In the genomic region with DNA sequence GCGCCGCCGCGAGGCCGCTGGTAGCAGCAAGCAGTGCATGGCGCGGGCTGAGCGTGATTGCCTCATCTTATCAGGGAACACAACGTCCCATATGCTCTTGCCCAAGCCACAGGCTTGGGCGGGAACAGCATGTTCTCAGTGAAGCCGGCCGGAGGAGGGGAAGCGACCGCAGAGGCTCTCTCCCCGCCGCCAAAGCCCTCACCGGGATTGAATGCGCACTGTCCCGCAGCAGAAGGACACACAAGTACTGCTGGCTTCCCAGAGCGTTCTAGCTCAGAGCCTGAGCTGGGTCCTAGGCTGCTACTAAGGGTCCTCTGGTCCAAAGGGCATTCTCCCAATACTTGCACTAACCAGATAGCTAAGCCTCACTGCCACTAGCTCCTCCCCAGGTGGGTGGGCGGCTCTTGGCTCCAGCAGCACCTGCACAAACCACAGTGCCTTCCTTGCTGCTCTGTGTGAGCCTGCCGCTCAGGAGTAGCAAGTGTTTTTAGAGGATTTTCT, we compare ENCODE assay signal across 8 mouse cellular contexts. TPM values are rescaled to one million over a fixed set of nuclear protein-coding genes. Genes with fewer than 3 reads are reported as not detected.
DNase-seq lines count a peak whose midpoint lies in the region; ATAC-seq and TF ChIP-seq lines count a peak whose summit lies in the region.

No protein-coding gene starts in this region.

- H3K4me1 ChIP-seq in G1E (ENCODE audit: insufficient read depth, low read depth, low read length) = peaks cover 79% of the 10 kb centered on the region
- H3K4me1 ChIP-seq in cerebellum, adult 2 months (ENCODE audit: control insufficient read depth, insufficient read depth, low read length) = peaks cover 58% of the 10 kb centered on the region
- peaks cover 56% of the 10 kb centered on the region for H3K4me1 ChIP-seq in forebrain, embryonic 16.5 days (replicated peaks; ENCODE audit: control insufficient read depth, insufficient read depth, low read length)
- H3K4me1 ChIP-seq in lung, adult 2 months (ENCODE audit: control insufficient read depth, insufficient read depth, low read length) = peaks cover 45% of the 10 kb centered on the region
- peaks cover 55% of the 10 kb centered on the region for H3K4me1 ChIP-seq in neural tube, embryonic 15.5 days

- 0% methylated on average over 22 of the region's 22 CpGs for WGBS in cerebellum, adult 2 months
- WGBS in forebrain, embryonic 16.5 days = 1% methylated on average over 22 of the region's 22 CpGs
- 2% methylated on average over 22 of the region's 22 CpGs for WGBS in lung, adult 2 months
- 2% methylated on average over 22 of the region's 22 CpGs for WGBS in neural tube, embryonic 15.5 days

- H3K9ac ChIP-seq in forebrain, embryonic 16.5 days (replicated peaks; ENCODE audit: low read depth, low read length) = peak overlapping the region; percentile 39
- H3K9ac ChIP-seq in neural tube, embryonic 15.5 days (replicated peaks) = peak overlapping the region; percentile 45

- TF ChIP-seq CTCF in G1E (IDR thresholded peaks at IDR 0.05; ENCODE audit: low read depth, low read length) = no peak
- no peak for TF ChIP-seq CTCF in cerebellum, adult 2 months (IDR thresholded peaks at IDR 0.05; ENCODE audit: borderline replicate concordance, insufficient read depth, low read depth, low read length)
- TF ChIP-seq CTCF in layer of hippocampus, adult 2 months (conservative IDR thresholded peaks at IDR 0.05) = peak; percentile 72
- TF ChIP-seq CTCF in lung, adult 2 months (IDR thresholded peaks at IDR 0.05; ENCODE audit: insufficient read depth, low read length) = peak; percentile 46; the same call in 1 of the 2 replicates

- H3K4me2 ChIP-seq in forebrain, embryonic 16.5 days (ENCODE audit: low read length) = peak overlapping the region; percentile 62
- peak overlapping the region; percentile 69 for H3K4me2 ChIP-seq in neural tube, embryonic 15.5 days

- peak; percentile 94 for ATAC-seq in G1E (ENCODE audit: extremely low read depth, insufficient number of reproducible peaks, low FRiP score, poor library complexity, severe bottlenecking)
- ATAC-seq in forebrain, embryonic 16.5 days = peak; percentile 75
- peak; percentile 84 for ATAC-seq in neural tube, embryonic 15.5 days (ENCODE audit: low FRiP score)

- DNase-seq in G1E (ENCODE audit: low spot score) = peak; percentile 80
- DNase-seq in cerebellum, adult 2 months = peak; percentile 92 to 97
- DNase-seq in heart, postnatal 25 days (ENCODE audit: low spot score) = peak; percentile 97
- peak; percentile 62 to 84 for DNase-seq in layer of hippocampus, adult 2 months (ENCODE audit: low spot score in 2 of 2)
- peak; percentile 88 for DNase-seq in lung, adult 2 months
- peak; percentile 92 for DNase-seq in testis, postnatal 10 days (ENCODE audit: low spot score)

- intact Hi-C loops in heart, postnatal 25 days (cut with DNase I) = loop anchor here (1.0 to 2.0 kb wide), 3 partner anchors 15 to 42 kb away; no protein-coding TSS in a partner anchor

- peak overlapping the region; percentile 70 for H3K4me3 ChIP-seq in G1E (ENCODE audit: low read depth, low read length)
- H3K4me3 ChIP-seq in cerebellum, adult 2 months (replicated peaks; ENCODE audit: insufficient read depth, low read depth, low read length) = peak overlapping the region; percentile 9
- H3K4me3 ChIP-seq in forebrain, embryonic 16.5 days (replicated peaks; ENCODE audit: low read length) = peak overlapping the region; percentile 29
- peak overlapping the region; percentile 49 for H3K4me3 ChIP-seq in layer of hippocampus, adult 2 months
- H3K4me3 ChIP-seq in lung, adult 2 months (replicated peaks; ENCODE audit: extremely low read depth, low read depth, low read length) = peak overlapping the region; percentile 50
- peak overlapping the region; percentile 32 for H3K4me3 ChIP-seq in neural tube, embryonic 15.5 days (replicated peaks)

- peaks cover 4% of the 10 kb centered on the region; the same call in 1 of the 2 replicates for H3K27me3 ChIP-seq in G1E (ENCODE audit: insufficient read depth, low read length)
- no peaks in the 10 kb centered on the region for H3K27me3 ChIP-seq in cerebellum, adult 2 months (ENCODE audit: control insufficient read depth, insufficient read depth, low read length)
- no peaks in the 10 kb centered on the region for H3K27me3 ChIP-seq in forebrain, embryonic 16.5 days (replicated peaks; ENCODE audit: control insufficient read depth, insufficient read depth, low read length)
- no peaks in the 10 kb centered on the region for H3K27me3 ChIP-seq in neural tube, embryonic 15.5 days (replicated peaks)

- H3K27ac ChIP-seq in cerebellum, adult 2 months (ENCODE audit: insufficient read depth, low read length) = peak overlapping the region; percentile 96
- peak overlapping the region; percentile 10; the same call in 1 of the 2 replicates for H3K27ac ChIP-seq in forebrain, embryonic 16.5 days (ENCODE audit: low read length)
- peak overlapping the region; percentile 99 for H3K27ac ChIP-seq in layer of hippocampus, adult 2 months
- H3K27ac ChIP-seq in neural tube, embryonic 15.5 days (replicated peaks) = peak overlapping the region; percentile 64

- H3K9me3 ChIP-seq in G1E (replicated peaks) = no peaks in the 10 kb centered on the region
- no peaks in the 10 kb centered on the region for H3K9me3 ChIP-seq in forebrain, embryonic 16.5 days (ENCODE audit: control insufficient read depth, low read length)
- H3K9me3 ChIP-seq in neural tube, embryonic 15.5 days (replicated peaks) = no peaks in the 10 kb centered on the region

- peak; percentile 70 for TF ChIP-seq POLR2A in cerebellum, adult 2 months (IDR thresholded peaks at IDR 0.05; ENCODE audit: borderline replicate concordance, insufficient read depth, low read length)
- TF ChIP-seq POLR2A in lung, adult 2 months (IDR thresholded peaks at IDR 0.05; ENCODE audit: borderline replicate concordance, extremely low read depth, low read depth, low read length) = peak; percentile 89

- peaks cover 53% of the 10 kb centered on the region for H3K36me3 ChIP-seq in G1E (replicated peaks)
- H3K36me3 ChIP-seq in forebrain, embryonic 16.5 days (ENCODE audit: control insufficient read depth, insufficient read depth) = no peaks in the 10 kb centered on the region
- no peaks in the 10 kb centered on the region for H3K36me3 ChIP-seq in neural tube, embryonic 15.5 days

RNA-seq across cellular contexts. Expression of gene E030018B13Rik, which starts 19.6 kb away (rescaled TPM):
- total RNA-seq in G1E (2014; fragmentation: Nextera tagmentation) = not detected in 2 replicates
- total RNA-seq in G1E (2017) = not detected in 2 replicates
- not detected in 2 replicates for polyA plus RNA-seq in G1E (2012)
- polyA plus RNA-seq in cerebellum, adult 2 months (2012; rRNA removed) = not detected in 2 replicates
- 0.35 TPM in 1 of 2 replicates, not detected in the other for polyA plus RNA-seq in forebrain, embryonic 16.5 days (2015; fragmentation: Nextera tagmentation; extraction: Ambion mirVana)
- total RNA-seq in heart, postnatal 25 days (2021) = not detected
- not detected for total RNA-seq in layer of hippocampus, adult 2 months (2021)
- not detected in 2 replicates for polyA plus RNA-seq in lung, adult 2 months (2012; rRNA removed)
- polyA plus RNA-seq in neural tube, embryonic 15.5 days (2015; fragmentation: Nextera tagmentation; extraction: Ambion mirVana) = not detected in 2 replicates

RNA-seq across cellular contexts. Expression of gene Klf13, which starts 41.7 kb away (rescaled TPM):
- 86.9 and 89.5 TPM in 2 replicates for total RNA-seq in G1E (2014; fragmentation: Nextera tagmentation)
- total RNA-seq in G1E (2017) = 14.6 and 16.3 TPM in 2 replicates
- 57.2 and 68.1 TPM in 2 replicates for polyA plus RNA-seq in G1E (2012)
- polyA plus RNA-seq in cerebellum, adult 2 months (2012; rRNA removed) = 60.8 and 68.9 TPM in 2 replicates
- polyA plus RNA-seq in forebrain, embryonic 16.5 days (2015; fragmentation: Nextera tagmentation; extraction: Ambion mirVana) = 31.1 and 33.7 TPM in 2 replicates
- total RNA-seq in heart, postnatal 25 days (2021) = 10 to 100 TPM; 43.8 to 63.8 TPM
- 100 to 1,000 TPM; 200 to 216 TPM for total RNA-seq in layer of hippocampus, adult 2 months (2021)
- polyA plus RNA-seq in lung, adult 2 months (2012; rRNA removed) = 88.4 and 109 TPM in 2 replicates
- polyA plus RNA-seq in neural tube, embryonic 15.5 days (2015; fragmentation: Nextera tagmentation; extraction: Ambion mirVana) = 24.7 and 26.8 TPM in 2 replicates

Comparison
In these comparisons a context has a peak if more than half of its experiments do, and no peak if none do; other contexts are left out.
1. Peak in every context shown above with its lines: DNase-seq, ATAC-seq, H3K4me3 ChIP-seq and H3K27ac ChIP-seq.
2. H3K4me3 ChIP-seq: peak in every context shown above with its lines; median percentile 70 in G1E; 50 in lung, adult 2 months; 49 in layer of hippocampus, adult 2 months; 32 in neural tube, embryonic 15.5 days; 29 in forebrain, embryonic 16.5 days; 9 in cerebellum, adult 2 months.
3. CTCF ChIP-seq: peak in layer of hippocampus, adult 2 months (single experiment) and lung, adult 2 months (single experiment); none in G1E (single experiment) and cerebellum, adult 2 months (single experiment).
4. H3K27ac ChIP-seq: peak in every context shown above with its lines; median percentile 99 in layer of hippocampus, adult 2 months; 96 in cerebellum, adult 2 months; 64 in neural tube, embryonic 15.5 days; 10 in forebrain, embryonic 16.5 days.